Mouse (Mus musculus) embryonic facial prominence, embryonic 10.5 days (tissue): Measurements from ENCODE around the gene Sash3. TPM values are rescaled to one million over a fixed set of nuclear protein-coding genes. Genes with fewer than 3 reads are reported as not detected.

ENCODE experiments used
- DNase-seq: peaks from one replicate; pipeline ENCODE4 v3.0.0-alpha.2; 2017; ENCODE audit warnings: low spot score
- H3K27ac ChIP-seq: fragments of 300-500 bp; sonication (generic); replicated peaks from 2 replicates; pipeline ENCODE4 v1.5.1; 2016; ENCODE audit warnings: mild to moderate bottlenecking
- H3K27me3 ChIP-seq: fragments of 300-500 bp; sonication (generic); replicated peaks from 2 replicates; pipeline ENCODE4 v1.6.1; 2016; ENCODE audit warnings: low read depth, mild to moderate bottlenecking; ENCODE audit not compliant: poor library complexity, severe bottlenecking
- H3K36me3 ChIP-seq: fragments of 300-500 bp; sonication (generic); replicated peaks from 2 replicates; pipeline ENCODE4 v1.6.1; 2016; ENCODE audit warnings: mild to moderate bottlenecking, moderate library complexity
- H3K4me1 ChIP-seq: fragments of 300-500 bp; sonication (generic); 2 replicates; pipeline ENCODE4 v1.6.1; 2016
- H3K4me3 ChIP-seq: fragments of 300-500 bp; sonication (generic); 2 replicates; pipeline ENCODE4 v1.5.1; 2016; ENCODE audit warnings: mild to moderate bottlenecking, moderate library complexity
- H3K9me3 ChIP-seq: fragments of 300-500 bp; sonication (generic); 2 replicates; pipeline ENCODE4 v1.6.1; 2016; ENCODE audit warnings: mild to moderate bottlenecking
- WGBS: fragments of 180-500 bp; shearing (Covaris S2); methylation state at CpG from one replicate; pipeline ENCODE4 v1.1.7; 2016; 5-methylcytosine and 5-hydroxymethylcytosine counted together
- polyA plus RNA-seq: library from polyadenylated mRNA; unstranded; fragments of >200 nt; fragmentation: Nextera tagmentation; extraction: Ambion mirVana; gene quantifications from 2 replicates; pipeline ENCODE4 v1.2.1, GENCODE M21; 2016

Sash3 gene
- polyA plus RNA-seq, 1 experiment from 2014 or later = 1.2 TPM

GRCm38 (mm10) chrX:48147741-48148186 lies 1.5 kb downstream of the Sash3 start:
- no peak overlapping the region for H3K27ac ChIP-seq
- 88% methylated on average over 7 of the region's 7 CpGs for WGBS
- DNase-seq = no peak

GRCm38 (mm10) chrX:48152106-48152505 lies 5.9 kb downstream of the Sash3 start:
- Histone ChIP-seq H3K36me3 (no peaks in the 10 kb centered on the region), H3K4me3 (no peak overlapping the region), H3K4me1 (no peaks in the 10 kb centered on the region), H3K27me3 (peaks cover 4% of the 10 kb centered on the region; the same call in 1 of the 2 replicates), H3K27ac (no peak overlapping the region), H3K9me3 (no peaks in the 10 kb centered on the region)
- 81% methylated on average over 7 of the region's 7 CpGs for WGBS
- DNase-seq = no peak

More at GRCm38 (mm10) chrX:48147741-48148186, 1.5 kb downstream of the Sash3 start:
- H3K4me3 ChIP-seq = no peak overlapping the region
- peaks cover 1% of the 10 kb centered on the region; the same call in 1 of the 2 replicates for H3K27me3 ChIP-seq
- H3K9me3 ChIP-seq = no peaks in the 10 kb centered on the region
- no peaks in the 10 kb centered on the region for H3K36me3 ChIP-seq
- H3K4me1 ChIP-seq = peaks cover 7% of the 10 kb centered on the region; the same call in 1 of the 2 replicates

GRCm38 (mm10) chrX:48153414-48153813 lies 7.2 kb downstream of the Sash3 start:
- Histone ChIP-seq H3K27me3 (0 out of 2 replicates have a peak, but pooled peaks cover 4% of the 10 kb centered on the region), H3K9me3 (no peaks in the 10 kb centered on the region), H3K4me1 (no peaks in the 10 kb centered on the region), H3K4me3 (no peak overlapping the region), H3K27ac (no peak overlapping the region), H3K36me3 (no peaks in the 10 kb centered on the region)
- WGBS = 81% methylated on average over 2 of the region's 2 CpGs
- DNase-seq = no peak

DNA sequence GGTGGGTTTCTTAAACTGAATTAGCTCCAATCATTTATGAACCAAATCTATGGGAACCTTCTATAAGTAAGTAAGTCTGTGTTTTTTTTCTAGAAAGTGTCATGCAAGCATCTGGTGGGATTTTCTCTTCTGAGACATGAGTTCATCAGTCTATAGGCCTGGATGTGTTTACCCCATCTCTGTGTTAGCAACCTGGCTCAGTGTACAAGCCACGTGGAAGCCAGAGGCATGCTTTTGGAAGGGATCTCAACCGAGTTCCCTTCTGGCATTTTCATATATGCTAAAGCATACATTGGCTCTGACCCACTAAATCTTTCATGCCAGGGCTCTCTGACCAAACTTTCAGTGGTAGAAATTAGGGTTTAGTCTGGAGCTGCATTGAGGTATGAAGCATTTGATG lies 7.7 kb downstream of the Sash3 start:
- H3K4me1 ChIP-seq = no peaks in the 10 kb centered on the region
- 76% methylated on average over 2 of the region's 2 CpGs for WGBS
- no peaks in the 10 kb centered on the region for H3K9me3 ChIP-seq

DNA sequence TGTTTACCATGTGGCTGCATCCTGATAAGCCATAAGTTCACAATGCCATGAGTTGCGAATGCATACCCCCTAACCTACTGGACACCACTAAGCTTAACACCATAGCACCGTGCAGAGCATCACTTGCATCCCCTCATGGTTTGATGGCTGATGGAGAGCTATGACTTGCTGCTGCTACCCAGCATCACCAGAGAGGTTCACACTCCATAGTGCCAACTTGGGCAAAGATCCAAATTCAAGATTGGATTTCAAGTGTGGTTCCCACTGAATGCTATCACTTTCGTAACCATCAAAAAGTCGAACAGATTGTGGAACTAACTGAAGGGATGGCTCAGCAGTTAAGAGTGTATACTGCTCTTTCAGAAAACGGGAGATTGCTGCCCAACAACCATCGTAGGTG lies 9.3 kb downstream of the Sash3 start:
- Histone ChIP-seq H3K9me3 (no peaks in the 10 kb centered on the region), H3K36me3 (no peaks in the 10 kb centered on the region), H3K4me3 (no peak overlapping the region), H3K27me3 (peaks cover 12% of the 10 kb centered on the region), H3K4me1 (no peaks in the 10 kb centered on the region), H3K27ac (no peak overlapping the region)
- 89% methylated on average over 6 of the region's 6 CpGs for WGBS
- DNase-seq = no peak

More for the DNA sequence above, 7.7 kb downstream of the Sash3 start:
- DNase-seq = no peak
- H3K4me3 ChIP-seq = no peak overlapping the region
- no peak overlapping the region for H3K27ac ChIP-seq
- H3K27me3 ChIP-seq = 0 out of 2 replicates have a peak, but pooled peaks cover 4% of the 10 kb centered on the region
- H3K36me3 ChIP-seq = no peaks in the 10 kb centered on the region

DNA sequence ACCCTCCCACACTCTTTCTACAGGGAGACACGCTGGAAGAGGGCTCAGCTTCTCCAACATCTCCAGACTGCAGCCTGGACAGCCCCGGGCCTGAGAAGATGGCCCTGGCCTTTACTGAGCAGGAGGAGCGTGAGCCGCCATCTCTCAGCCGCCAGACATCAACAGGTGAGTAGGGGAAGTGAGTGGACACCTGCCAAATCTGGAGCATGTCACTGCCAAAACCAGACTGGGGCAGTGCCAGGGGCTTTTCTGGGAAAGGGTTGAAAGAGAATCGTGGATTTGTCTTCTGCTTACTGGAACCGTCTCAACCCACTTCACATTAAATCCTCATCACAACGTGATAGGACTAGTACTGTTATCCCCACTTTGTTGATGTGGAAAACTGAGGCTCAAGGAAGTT lies 11.2 kb downstream of the Sash3 start:
- 87% methylated on average over 8 of the region's 8 CpGs for WGBS
- H3K27me3 ChIP-seq = peaks cover 12% of the 10 kb centered on the region
- H3K4me3 ChIP-seq = no peak overlapping the region
- H3K27ac ChIP-seq = no peak overlapping the region
- H3K9me3 ChIP-seq = no peaks in the 10 kb centered on the region
- H3K4me1 ChIP-seq = no peaks in the 10 kb centered on the region
- H3K36me3 ChIP-seq = no peaks in the 10 kb centered on the region
- DNase-seq = no peak

GRCm38 (mm10) chrX:48158229-48158919 lies 12.1 kb downstream of the Sash3 start:
- H3K27ac ChIP-seq = no peak overlapping the region
- no peak for DNase-seq
- peaks cover 8% of the 10 kb centered on the region for H3K27me3 ChIP-seq
- H3K9me3 ChIP-seq = no peaks in the 10 kb centered on the region
- 88% methylated on average over 11 of the region's 11 CpGs for WGBS
- no peaks in the 10 kb centered on the region for H3K36me3 ChIP-seq
- H3K4me1 ChIP-seq = no peaks in the 10 kb centered on the region
- no peak overlapping the region for H3K4me3 ChIP-seq

- H3K4me1 ChIP-seq = no peaks in the 10 kb centered on the region
- no peak overlapping the region for H3K4me3 ChIP-seq
- H3K27me3 ChIP-seq = no peaks in the 10 kb centered on the region
- peaks cover 16% of the 10 kb centered on the region for H3K36me3 ChIP-seq
- H3K27ac ChIP-seq = no peak overlapping the region
- no peaks in the 10 kb centered on the region for H3K9me3 ChIP-seq
- WGBS = 50% methylated on average over 1 of the region's 1 CpGs
- DNase-seq = no peak
Observed at GRCm38 (mm10) chrX:48169892-48170291, 23.7 kb downstream of the Sash3 start.

GRCm38 (mm10) chrX:48170368-48170767 lies 24.1 kb downstream of the Sash3 start:
- H3K36me3 ChIP-seq = peaks cover 21% of the 10 kb centered on the region
- H3K27ac ChIP-seq = no peak overlapping the region
- no peaks in the 10 kb centered on the region for H3K9me3 ChIP-seq
- WGBS = 53% methylated on average over 1 of the region's 1 CpGs
- no peak overlapping the region for H3K4me3 ChIP-seq
- H3K4me1 ChIP-seq = no peaks in the 10 kb centered on the region
- DNase-seq = no peak
- H3K27me3 ChIP-seq = no peaks in the 10 kb centered on the region

DNA sequence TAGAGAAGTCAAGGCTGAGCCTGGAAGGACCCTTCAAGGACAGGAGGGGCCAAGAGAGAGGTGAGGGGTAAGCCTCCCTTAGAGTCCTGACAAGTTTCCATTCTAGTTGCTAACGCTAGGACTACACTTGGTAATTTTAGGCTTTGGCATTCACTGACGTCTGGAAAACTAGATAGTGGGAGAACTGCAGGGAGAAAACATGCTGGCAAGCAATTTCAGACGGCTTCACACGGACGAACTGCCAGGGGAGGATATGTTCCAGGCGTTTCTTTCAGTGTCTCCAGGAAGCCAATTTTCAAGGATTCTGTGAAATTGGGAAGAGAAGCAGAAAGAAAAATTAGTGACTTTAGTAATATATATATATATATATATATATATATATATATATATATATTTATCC lies 35.6 kb downstream of the Sash3 start:
- Histone ChIP-seq H3K36me3 (0 out of 2 replicates have a peak, but pooled peaks cover 8% of the 10 kb centered on the region), H3K4me3 (no peak overlapping the region), H3K27me3 (no peaks in the 10 kb centered on the region), H3K9me3 (no peaks in the 10 kb centered on the region), H3K27ac (no peak overlapping the region), H3K4me1 (no peaks in the 10 kb centered on the region)
- DNase-seq = no peak
- 83% methylated on average over 6 of the region's 6 CpGs for WGBS

GRCm38 (mm10) chrX:48184703-48185102 lies 38.5 kb downstream of the Sash3 start:
- WGBS = 76% methylated on average over 3 of the region's 3 CpGs
- no peak overlapping the region for H3K4me3 ChIP-seq
- DNase-seq = no peak
- H3K27me3 ChIP-seq = no peaks in the 10 kb centered on the region
- peaks cover 5% of the 10 kb centered on the region; the same call in 1 of the 2 replicates for H3K36me3 ChIP-seq
- H3K27ac ChIP-seq = no peak overlapping the region
- H3K4me1 ChIP-seq = no peaks in the 10 kb centered on the region
- no peaks in the 10 kb centered on the region for H3K9me3 ChIP-seq

DNA sequence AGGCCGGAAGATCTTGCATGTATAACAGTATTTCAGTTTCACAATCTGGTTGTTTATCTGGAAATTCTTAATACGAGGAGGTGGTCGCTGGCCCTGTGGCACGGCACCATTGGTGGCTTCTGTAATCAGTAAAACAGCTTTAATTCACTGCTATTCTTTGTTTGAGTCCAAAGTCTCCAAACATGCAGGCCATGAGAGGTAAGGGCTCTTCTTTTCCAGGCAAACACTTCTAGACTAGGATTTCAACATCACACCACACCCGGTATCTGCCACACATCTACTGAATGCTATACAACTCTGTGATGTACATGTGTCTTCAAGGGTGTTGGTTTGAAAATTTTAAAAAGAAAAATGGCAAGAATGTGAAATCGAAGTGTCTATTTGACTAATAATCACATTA lies 45.0 kb downstream of the Sash3 start:
- no peak overlapping the region for H3K27ac ChIP-seq
- no peak overlapping the region for H3K4me3 ChIP-seq
- no peaks in the 10 kb centered on the region for H3K4me1 ChIP-seq
- no peak for DNase-seq
- H3K36me3 ChIP-seq = peaks cover 14% of the 10 kb centered on the region
- WGBS = 91% methylated on average over 6 of the region's 6 CpGs
- no peaks in the 10 kb centered on the region for H3K27me3 ChIP-seq
- no peaks in the 10 kb centered on the region for H3K9me3 ChIP-seq
